Mouse (Mus musculus) left cerebral cortex, postnatal 10 days (tissue): ENCODE measurements around the gene Col11a2. TPM values are rescaled to one million over a fixed set of nuclear protein-coding genes. Genes with fewer than 3 reads are reported as not detected.
A peak's percentile ranks its signal among the peaks of the same experiment; 100 is the strongest.

ENCODE experiments used
- DNase-seq, 2 experiments: peaks; one replicate each; pipeline ENCODE4 v3.0.0; 2021 to 2022; ENCODE audit warnings: low spot score in 2 of 2, mixed read lengths in 1 of 2; ENCODE audit errors: extremely low spot score in 1 of 2
- intact Hi-C: fragments of 180-260 bp; cut with DNase I; formaldehyde crosslinking; loops from one replicate; pipeline ENCODE4 v1.15.1; 2025
- total RNA-seq, 2 experiments: library from RNA; stranded (reverse); gene quantifications; 2 replicates each; pipeline ENCODE4 v1.2.3; 2021

The Col11a2 gene
- total RNA-seq, 2 experiments from 2014 or later = 12.2 to 14.3 TPM

DNA sequence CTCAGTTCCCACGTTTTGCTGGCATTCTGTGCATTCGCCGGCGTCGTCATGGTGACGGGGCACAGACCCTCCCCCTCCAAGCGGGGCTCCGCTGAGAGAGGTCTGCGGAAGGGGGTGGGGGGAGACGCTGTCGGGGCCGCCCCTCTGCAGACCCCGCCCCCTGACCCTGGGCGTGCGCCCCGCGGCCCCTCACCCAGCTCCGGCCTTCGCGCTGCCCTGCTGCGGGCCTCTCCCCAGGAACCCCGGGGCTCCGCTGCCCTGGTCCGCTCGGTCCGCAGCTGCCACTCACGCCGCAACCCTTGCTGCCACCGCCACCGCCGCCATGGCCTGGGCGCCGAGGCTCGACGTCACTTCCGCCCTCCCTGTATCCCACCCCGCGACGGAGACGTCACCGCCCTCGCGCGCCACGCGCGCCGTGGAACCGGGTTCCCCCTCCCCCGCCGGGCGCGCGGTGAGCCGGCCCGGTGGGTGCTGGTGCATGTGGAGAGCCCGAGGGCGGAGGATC, 14.9 kb upstream of the Col11a2 start, which contains the start of gene Ring1:
Gene Ring1, minus strand, starts transcription at position 364 of the 505 bp plus-strand sequence.
- intact Hi-C loops = no loop called here

DNA sequence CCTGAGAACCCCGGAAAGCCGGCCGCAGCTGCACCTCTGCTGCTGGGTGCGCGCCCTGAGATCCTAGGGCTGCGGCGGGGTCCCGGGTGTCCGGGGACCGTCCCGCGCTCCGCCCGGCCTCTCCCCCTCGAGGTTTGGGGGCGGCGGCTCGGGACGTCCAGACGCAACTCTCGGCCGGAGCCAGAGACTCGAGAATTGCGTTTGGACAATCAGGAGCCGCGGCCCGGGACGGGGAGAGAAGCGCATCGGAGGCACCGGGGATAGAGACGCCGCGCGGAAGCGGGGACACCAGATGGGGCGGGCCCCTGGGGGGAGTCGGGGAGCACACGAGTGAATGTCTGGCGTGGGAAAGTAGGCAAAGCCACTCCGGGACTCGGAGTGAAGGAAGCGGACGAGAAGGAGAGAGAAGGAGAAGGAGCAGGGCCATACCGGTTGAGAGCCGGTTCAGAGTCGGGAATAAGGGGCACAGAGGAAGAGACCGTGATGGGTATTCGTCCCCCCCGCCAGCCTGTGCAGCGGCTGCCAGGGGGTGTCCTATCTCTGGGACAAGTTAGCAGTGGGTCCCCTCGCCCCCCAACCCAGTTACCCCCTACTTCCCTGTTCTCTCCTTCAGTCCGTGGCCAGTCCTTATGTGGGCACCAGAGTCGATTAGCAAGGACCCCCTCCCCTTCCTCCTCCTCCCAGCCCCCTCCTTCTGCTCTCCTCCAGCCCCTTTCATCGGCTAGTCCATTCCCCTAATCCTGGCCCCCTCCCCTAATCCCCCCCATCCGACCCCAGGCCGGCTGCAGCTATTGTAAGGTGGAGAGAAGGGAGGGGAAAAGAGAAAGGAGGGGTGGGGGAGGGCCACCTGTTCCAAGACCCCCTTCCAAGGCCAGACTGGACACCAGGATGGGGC, 14.1 kb upstream of the Col11a2 start:
- DNase-seq = peak in 1 of 2 experiments; percentile 74
- intact Hi-C loops = no loop called here

More for the DNA sequence above, 14.9 kb upstream of the Col11a2 start, which contains the start of gene Ring1:
- DNase-seq = peak; percentile 86 to 93

DNA sequence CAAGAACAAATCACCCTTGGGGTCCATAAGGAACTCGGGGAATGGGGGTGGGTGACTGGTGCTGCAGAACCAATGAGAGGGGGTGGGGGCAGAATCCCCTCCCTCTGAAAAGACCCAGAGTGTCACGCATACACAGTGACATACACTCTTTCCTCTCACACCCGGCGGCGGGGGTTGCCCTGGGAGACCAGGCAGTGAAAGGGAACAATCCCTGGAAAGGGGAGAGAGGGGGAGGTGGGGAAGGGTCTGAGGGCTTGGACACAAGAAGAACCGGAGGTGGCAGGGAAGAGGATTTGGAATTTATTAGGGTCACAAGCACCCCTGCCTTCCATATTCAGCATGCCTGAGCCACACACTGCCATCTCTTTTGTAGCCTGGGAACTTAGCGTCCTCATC, 13.5 kb upstream of the Col11a2 start:
- peak in 1 of 2 experiments; percentile 61 for DNase-seq
- intact Hi-C loops = no loop called here

GRCm38 (mm10) chr17:34026221-34026620, 13.0 kb upstream of the Col11a2 start:
- intact Hi-C loops = no loop called here
- no peak for DNase-seq

DNA sequence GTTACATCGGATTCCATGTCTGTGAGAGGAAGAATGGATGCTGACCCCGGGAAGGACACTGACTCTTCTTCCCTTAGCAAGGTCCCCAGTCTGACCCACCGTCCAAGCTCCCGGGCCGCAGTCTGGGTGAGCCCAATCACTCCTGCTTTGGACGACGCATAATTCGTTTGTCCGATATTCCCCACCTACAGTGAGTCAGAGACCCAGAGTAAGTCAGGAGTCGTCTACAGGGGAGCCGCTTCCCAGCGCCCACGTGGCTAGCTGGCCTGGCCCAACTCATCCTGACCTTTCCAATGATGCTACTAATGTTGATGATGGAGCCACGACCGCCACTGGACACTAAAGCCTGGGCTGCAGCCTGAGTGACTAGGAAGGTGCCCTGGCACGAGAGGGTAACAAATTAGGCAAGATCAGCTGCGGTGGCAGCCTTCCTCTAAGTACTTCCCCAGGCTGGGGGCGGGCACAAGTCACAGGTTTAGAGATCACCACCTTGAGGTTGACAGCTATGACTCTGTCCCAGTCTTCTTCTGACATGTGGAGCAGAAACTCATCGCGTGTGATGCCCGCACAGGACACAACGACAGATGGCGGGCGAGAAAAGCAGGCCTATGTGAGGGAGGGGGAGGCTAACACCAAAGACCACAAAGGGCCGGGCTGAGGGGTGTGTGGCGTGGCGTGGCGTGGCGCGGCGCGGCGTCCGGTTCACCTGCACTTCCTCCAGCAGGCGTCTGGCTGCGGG, 12.2 kb upstream of the Col11a2 start:
- no peak for DNase-seq
- intact Hi-C loops = no loop called here

DNA sequence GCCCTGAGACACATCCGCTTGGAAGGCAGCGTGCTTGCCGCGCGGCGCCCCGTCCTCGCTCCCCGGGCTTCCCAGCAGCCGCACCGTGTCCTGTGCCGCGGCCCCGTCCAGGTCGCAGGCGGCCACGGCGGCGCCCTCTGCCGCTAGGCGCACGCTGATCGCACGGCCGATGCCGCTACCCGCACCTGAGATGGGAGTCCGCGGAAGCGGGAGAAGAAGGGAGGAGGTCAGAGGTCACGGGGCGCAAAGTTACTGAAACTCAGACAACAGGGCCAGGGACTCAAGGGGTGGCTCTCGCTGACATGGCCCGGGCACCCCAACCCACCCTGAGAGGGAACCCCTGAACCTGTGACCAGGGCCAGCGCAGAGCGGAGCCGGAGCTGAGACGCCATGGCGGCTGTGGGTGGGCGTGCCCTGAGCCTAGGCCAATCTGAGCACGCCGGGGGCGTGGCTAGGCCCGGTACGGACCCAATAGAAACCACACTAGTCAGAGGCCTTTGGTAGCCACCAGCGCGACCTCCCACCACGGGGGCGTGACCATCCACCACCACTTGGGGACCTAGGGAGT, 11.5 kb upstream of the Col11a2 start, which contains the start of gene H2-Ke6:
Gene H2-Ke6, minus strand, starts transcription at position 405 of the 568 bp plus-strand sequence.
- intact Hi-C loops = no loop called here
- DNase-seq = peak; percentile 88 to 96

DNA sequence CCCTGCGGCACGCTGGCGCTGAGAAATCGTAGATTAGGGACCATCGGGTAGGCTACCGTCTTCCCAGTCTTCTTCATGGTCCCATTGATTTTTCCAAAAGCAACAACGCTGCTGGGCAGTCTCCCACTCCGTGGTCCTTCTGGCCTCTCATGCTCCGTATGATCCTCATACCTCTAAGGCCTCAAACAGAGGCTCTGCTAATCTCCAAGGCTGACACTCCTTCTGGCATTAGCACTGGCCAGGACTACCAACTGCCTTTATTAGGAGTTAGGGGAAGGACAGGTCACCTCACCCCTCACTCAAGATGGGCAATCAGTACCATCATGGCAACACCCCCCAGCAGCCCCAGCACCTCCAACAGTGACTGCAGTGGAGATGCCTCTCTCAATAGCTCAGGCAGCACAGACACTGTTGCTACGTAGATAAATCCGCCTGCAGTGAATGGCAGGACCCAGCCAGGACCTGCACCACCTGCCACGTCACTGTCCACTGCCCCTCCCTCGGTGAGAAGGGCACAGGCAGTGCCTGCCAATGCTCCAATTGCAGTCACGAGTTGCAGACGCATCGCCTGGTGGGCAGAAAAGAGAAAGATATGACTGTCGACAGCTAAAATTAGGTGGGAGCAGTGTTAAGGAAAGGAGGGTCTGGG, 10.6 kb upstream of the Col11a2 start:
- DNase-seq = no peak
- intact Hi-C loops = no loop called here

GRCm38 (mm10) chr17:34029150-34029889, 9.9 kb upstream of the Col11a2 start:
- no peak for DNase-seq
- intact Hi-C loops = no loop called here

DNA sequence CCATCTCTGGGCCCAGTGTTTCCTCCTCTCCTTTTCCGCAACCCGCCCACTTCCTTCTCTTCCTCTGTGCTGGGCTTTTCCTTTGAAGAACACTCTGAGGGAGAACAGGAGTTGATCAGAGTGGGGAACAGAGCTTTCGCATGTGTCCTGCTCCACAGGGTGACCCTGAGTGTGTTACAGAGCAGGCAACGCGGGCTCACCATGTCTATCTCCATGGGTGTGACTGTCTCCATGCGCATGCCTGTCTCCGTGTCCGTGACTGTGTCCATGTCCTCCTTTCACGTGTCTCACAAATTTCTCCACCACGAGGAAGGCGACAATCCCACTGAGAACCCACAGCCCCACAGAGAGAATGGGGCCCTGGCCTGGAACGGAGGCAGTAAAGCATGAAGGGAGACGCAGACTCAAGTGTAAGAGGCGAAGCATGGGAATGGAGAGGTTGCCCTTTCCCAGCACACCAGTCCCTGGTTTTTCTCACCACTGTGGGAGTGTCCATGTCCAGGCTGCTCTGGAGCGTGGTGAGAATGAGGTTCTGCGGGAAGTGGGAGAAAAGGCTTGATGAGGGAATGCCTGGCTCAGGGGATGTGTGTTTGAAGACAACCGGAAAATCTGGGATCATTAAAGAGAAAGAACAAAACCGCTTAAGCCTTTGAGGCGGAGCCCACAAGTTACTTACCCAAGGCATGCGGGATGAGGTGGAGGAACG, 9.2 kb upstream of the Col11a2 start:
- intact Hi-C loops = no loop called here
- DNase-seq = no peak

GRCm38 (mm10) chr17:34030861-34031326, 8.3 kb upstream of the Col11a2 start:
- DNase-seq = peak in 1 of 2 experiments; percentile 67
- intact Hi-C loops = no loop called here

GRCm38 (mm10) chr17:34031465-34032173, 7.6 kb upstream of the Col11a2 start, which contains the start of the genes Slc39a7 and Rxrb:
Slc39a7 (minus strand) TSS chr17:34031682.
Rxrb (plus strand) TSS chr17:34031812.
- peak; percentile 97 to 99 for DNase-seq
- intact Hi-C loops = no loop called here

GRCm38 (mm10) chr17:34032174-34032632, 7.0 kb upstream of the Col11a2 start:
- intact Hi-C loops = no loop called here
- no peak for DNase-seq

DNA sequence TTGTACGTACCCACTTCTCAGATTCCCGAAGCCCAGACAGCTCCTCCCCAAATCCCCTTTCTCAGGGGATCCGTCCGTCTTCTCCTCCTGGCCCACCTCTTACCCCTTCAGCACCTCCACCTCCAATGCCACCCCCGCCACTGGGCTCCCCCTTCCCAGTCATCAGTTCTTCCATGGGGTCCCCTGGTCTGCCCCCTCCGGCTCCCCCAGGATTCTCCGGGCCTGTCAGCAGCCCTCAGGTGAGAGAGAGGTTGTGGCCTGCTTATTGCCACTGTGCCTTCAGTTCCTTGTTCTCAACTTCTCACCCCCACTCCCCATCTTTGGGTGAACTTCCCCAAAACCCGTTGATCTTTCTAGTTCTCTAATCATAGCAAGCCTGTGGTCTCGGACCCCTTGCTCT, 6.4 kb upstream of the Col11a2 start:
- intact Hi-C loops = no loop called here
- peak in 1 of 2 experiments; percentile 67 for DNase-seq

DNA sequence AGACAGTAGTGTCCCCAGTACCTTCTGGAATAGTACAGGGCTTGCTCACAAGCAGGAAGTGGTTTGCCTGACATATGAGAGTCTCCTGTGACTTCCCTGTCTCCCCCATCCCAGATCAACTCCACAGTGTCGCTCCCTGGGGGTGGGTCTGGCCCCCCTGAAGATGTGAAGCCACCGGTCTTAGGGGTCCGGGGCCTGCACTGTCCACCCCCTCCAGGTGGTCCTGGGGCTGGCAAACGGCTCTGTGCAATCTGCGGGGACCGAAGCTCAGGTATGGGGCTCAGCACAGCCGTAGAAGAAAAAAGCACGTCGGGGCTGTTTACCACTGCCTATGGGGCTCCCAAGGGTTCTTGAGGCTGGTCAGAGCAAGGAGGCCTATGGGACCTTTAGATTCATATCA, 5.8 kb upstream of the Col11a2 start:
- intact Hi-C loops = no loop called here
- peak in 1 of 2 experiments; percentile 59 for DNase-seq

DNA sequence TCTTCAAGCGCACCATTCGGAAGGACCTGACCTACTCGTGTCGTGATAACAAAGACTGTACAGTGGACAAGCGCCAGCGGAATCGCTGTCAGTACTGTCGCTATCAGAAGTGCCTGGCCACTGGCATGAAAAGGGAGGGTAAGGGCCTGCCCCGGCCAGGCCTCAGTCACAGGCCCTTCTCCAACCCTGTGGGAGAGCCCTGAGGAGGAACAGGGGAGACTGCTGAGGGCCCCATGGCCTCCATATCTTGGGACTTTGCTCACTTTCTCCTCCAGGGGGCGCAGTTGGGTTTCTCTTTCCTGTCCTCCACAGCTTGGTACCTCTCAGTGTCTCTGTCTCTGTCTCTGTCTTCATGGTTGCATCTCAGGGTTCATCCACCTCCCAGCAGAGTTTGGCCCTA, 5.2 kb upstream of the Col11a2 start:
- intact Hi-C loops = no loop called here

DNA sequence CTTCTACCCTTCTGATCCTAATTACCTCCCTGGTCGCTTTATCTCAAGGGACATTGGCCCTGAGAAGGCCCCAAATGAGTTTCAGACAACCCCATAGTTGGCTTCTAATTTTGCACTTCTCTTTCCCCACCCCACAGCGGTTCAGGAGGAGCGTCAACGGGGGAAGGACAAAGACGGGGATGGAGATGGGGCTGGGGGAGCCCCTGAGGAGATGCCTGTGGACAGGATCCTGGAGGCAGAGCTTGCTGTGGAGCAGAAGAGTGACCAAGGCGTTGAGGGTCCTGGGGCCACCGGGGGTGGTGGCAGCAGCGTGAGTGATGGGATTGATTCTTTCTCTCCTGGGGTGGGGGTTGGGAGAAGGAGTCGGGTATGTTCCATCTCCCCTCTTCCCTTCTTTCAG, 3.7 kb upstream of the Col11a2 start:
- peak in 1 of 2 experiments; percentile 33 for DNase-seq

More for the DNA sequence above, 5.2 kb upstream of the Col11a2 start:
- peak in 1 of 2 experiments; percentile 76 for DNase-seq

More for the DNA sequence above, 3.7 kb upstream of the Col11a2 start:
- intact Hi-C loops = loop anchor here (5.0 kb wide), 1 partner anchor 77 kb away; no protein-coding TSS in a partner anchor
